Mouse (Mus musculus) telencephalon, adult 2 months (tissue): ENCODE measurements around the gene Ech1.

Experiments
- DNase-seq: peaks from one replicate; pipeline ENCODE4 v3.0.0-alpha.2; 2011; ENCODE audit warnings: low read depth, low spot score

The Ech1 gene

GRCm38 (mm10) chr7:28819571-28819970 is 5.4 kb upstream of the Ech1 start:
- no peak for DNase-seq

GRCm38 (mm10) chr7:28820358-28821260 is 4.4 kb upstream of the Ech1 start:
- DNase-seq, result no peak

GRCm38 (mm10) chr7:28821261-28821831 is 3.7 kb upstream of the Ech1 start:
- DNase-seq, result peak; percentile 64

GRCm38 (mm10) chr7:28822556-28822955 is 2.5 kb upstream of the Ech1 start:
- no peak for DNase-seq

- DNase-seq, result no peak
Observed at GRCm38 (mm10) chr7:28822993-28823903, 1.8 kb upstream of the Ech1 start.

- no peak for DNase-seq
Observed at GRCm38 (mm10) chr7:28823932-28824331, 1.1 kb upstream of the Ech1 start.

GRCm38 (mm10) chr7:28825686-28826401 is 827 bp downstream of the Ech1 start:
- DNase-seq, result no peak

GRCm38 (mm10) chr7:28826402-28826772 is 1.4 kb downstream of the Ech1 start:
- no peak for DNase-seq

- DNase-seq, result peak; percentile 78
Observed at GRCm38 (mm10) chr7:28827338-28827737, 2.3 kb downstream of the Ech1 start.

- no peak for DNase-seq
Observed at GRCm38 (mm10) chr7:28829821-28830220, 4.8 kb downstream of the Ech1 start.

- no peak for DNase-seq
Observed at GRCm38 (mm10) chr7:28830981-28831380, 6.0 kb downstream of the Ech1 start.

- no peak for DNase-seq
Observed at GRCm38 (mm10) chr7:28831411-28832125, 6.6 kb downstream of the Ech1 start.

GRCm38 (mm10) chr7:28832137-28832536 is 7.1 kb downstream of the Ech1 start:
- DNase-seq, result no peak

GRCm38 (mm10) chr7:28833723-28834347 is 8.8 kb downstream of the Ech1 start, which contains the start of gene Lgals4:
TSS of gene Lgals4 (plus strand) at chr7:28833854.
- DNase-seq, result no peak

GRCm38 (mm10) chr7:28836936-28837335 is 11.9 kb downstream of the Ech1 start:
- no peak for DNase-seq

- no peak for DNase-seq
Observed at GRCm38 (mm10) chr7:28838331-28838730, 13.3 kb downstream of the Ech1 start.

GRCm38 (mm10) chr7:28847273-28847672 is 22.3 kb downstream of the Ech1 start:
- no peak for DNase-seq

- DNase-seq, result no peak
Observed at GRCm38 (mm10) chr7:28849700-28850236, 24.8 kb downstream of the Ech1 start.

- DNase-seq, result no peak
Observed at GRCm38 (mm10) chr7:28850642-28851041, 25.6 kb downstream of the Ech1 start.

- DNase-seq, result no peak
Observed at GRCm38 (mm10) chr7:28859953-28860352, 34.9 kb downstream of the Ech1 start.
